Mouse (Mus musculus) thymus, adult 2 months (tissue): ENCODE measurements around the gene Prkcb.

ENCODE experiments used
- CTCF ChIP-seq: fragments of 200-500 bp; IDR thresholded peaks from 2 replicates; pipeline ENCODE4 v1.5.1; 2012; ENCODE audit warnings: mild to moderate bottlenecking, control low read depth, low read length, moderate library complexity, borderline replicate concordance; ENCODE audit not compliant: control insufficient read depth, poor library complexity, insufficient read depth; ENCODE audit errors: extremely low read depth
- POLR2A ChIP-seq: fragments of 200-500 bp; IDR thresholded peaks from 2 replicates; pipeline ENCODE4 v1.6.1; 2012; ENCODE audit warnings: mild to moderate bottlenecking, low read length, control low read depth, moderate library complexity; ENCODE audit not compliant: control insufficient read depth, poor library complexity, insufficient read depth; ENCODE audit errors: extremely low read depth

DNA sequence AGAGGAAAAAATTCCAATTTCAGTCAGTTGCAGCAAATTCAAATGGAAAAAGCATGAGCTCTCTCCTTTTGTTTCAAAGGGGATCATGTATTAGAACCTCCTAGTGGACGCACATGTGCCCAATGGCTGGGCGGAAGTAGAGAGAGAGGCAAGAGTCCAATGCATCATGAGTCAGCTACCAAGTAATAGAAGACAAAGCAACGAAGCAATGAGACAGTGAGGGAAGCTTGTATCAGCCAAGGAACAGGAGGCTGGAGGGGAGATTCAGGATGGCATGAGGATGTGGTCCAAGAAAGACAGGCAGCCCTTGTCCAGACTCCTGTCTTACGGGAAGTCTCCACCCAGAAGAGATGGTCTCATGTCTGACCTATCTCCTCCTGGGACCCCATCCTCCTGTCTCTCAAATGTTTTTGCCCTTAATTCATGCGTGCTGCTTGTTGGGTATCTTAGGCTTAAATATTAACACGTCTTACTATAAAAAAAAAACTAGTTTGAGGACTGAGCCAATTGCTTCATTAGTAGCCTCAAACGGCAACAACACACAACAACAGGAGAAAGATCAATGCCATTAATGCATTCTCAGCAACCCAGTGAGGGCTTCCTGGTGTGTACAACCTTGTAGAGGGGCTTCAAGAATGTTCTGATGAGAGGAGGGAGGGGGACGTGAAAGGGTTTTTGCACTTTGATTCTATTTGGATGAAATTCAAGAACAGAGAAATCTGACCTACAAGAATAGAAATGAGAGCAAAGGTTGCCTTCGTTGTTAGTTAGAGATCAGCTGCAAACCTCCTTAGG, 245.2 kb downstream of the Prkcb start:
- TF ChIP-seq CTCF (no peak), POLR2A (no peak)
